Mouse (Mus musculus): ENCODE measurements around the gene Pik3cb. TPM values are rescaled to one million over a fixed set of nuclear protein-coding genes. Genes with fewer than 3 reads are reported as not detected.

Gene Pik3cb
- polyA plus RNA-seq, 1 experiment from 2014 or later, result 4.8 TPM

DNA sequence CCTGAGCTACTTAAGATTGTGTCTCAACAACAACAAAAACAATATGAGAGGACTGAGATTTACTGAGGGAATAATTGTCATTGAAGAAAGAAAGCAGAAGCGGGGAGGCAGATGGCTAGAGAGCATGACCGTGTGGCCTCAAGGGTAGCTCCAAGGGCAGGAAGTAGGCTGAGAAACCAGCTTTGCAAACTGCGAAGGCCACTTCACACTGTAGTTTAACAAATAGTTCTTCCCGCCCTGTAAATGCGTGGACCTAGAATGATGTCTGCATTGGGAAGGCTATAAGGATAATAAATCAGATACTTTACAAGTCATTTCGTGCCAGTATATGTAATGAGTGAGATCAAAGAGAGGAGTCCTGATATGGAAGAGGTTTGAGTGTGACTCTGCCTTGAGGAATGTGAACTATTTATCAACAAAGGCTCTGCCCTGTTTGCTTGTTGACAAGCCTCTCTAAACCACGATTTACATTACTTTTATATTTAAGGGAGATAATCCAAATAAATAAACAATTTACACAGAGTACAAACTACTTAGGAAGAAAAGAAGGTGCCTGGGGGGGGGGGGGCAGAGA, 4.1 kb upstream of the Pik3cb start:
- H3K4me1 ChIP-seq, result peaks cover 50% of the 10 kb centered on the region
- no peak overlapping the region for H3K27ac ChIP-seq
- no peak overlapping the region for H3K4me2 ChIP-seq
- H3K27me3 ChIP-seq (replicated peaks), result 0 out of 2 replicates have a peak, but pooled peaks cover 5% of the 10 kb centered on the region
- H3K36me3 ChIP-seq, result no peaks in the 10 kb centered on the region
- no peak for ATAC-seq
- H3K9ac ChIP-seq, result no peak overlapping the region
- H3K9me3 ChIP-seq (replicated peaks), result no peaks in the 10 kb centered on the region
- H3K4me3 ChIP-seq, result no peak overlapping the region
- 53% methylated on average over 7 of the region's 7 CpGs for WGBS (ENCODE audit: insufficient replicate concordance)

DNA sequence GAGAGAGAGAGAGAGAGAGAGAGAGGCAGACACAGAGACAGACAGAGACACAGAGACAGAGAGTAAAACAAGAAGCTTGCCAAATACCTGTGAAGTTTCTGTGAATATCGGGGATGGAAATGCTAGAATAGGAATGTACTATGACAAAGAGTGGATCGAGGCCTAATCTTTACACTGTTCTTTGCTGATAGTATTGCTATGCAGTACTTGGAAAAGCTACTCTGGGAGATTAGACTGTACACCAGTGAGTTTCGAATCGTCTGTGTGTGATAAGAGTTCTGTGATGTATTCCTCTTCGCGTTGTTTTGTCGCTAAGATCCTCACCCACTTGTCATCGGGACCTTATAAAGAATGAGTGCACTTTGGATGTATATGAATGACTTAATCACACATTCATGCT, 1.2 kb upstream of the Pik3cb start:
- H3K27me3 ChIP-seq (replicated peaks), result 0 out of 2 replicates have a peak, but pooled peaks cover 5% of the 10 kb centered on the region
- ATAC-seq, result peak; percentile 72
- WGBS (ENCODE audit: insufficient replicate concordance), result 20% methylated on average over 8 of the region's 8 CpGs
- peak overlapping the region; percentile 92 for H3K4me2 ChIP-seq
- H3K27ac ChIP-seq, result peak overlapping the region; percentile 86
- H3K36me3 ChIP-seq, result no peaks in the 10 kb centered on the region
- peaks cover 66% of the 10 kb centered on the region for H3K4me1 ChIP-seq
- peak overlapping the region; percentile 92 for H3K4me3 ChIP-seq
- H3K9me3 ChIP-seq (replicated peaks), result no peaks in the 10 kb centered on the region
- peak overlapping the region; percentile 80 for H3K9ac ChIP-seq

DNA sequence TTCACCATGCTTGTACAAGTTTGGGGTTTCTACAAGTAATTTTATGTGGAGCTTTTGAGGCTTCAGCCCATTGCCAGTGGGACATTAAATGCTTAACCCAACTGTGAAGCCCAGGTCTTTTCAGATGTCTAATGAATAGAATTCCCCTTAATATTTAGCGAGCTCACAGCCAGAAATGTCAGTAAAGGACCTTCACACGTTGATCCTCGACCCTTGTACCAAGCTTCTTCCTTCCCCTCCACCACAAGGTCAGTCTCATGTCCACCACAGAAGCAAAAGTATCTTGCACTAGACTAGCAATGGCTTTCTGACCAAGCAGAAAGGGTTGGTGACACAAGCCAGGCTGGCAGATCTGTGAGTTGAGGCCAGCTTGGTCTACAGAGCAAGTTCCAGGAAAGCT, 750 bp upstream of the Pik3cb start:
- peak overlapping the region; percentile 80 for H3K9ac ChIP-seq
- H3K36me3 ChIP-seq, result no peaks in the 10 kb centered on the region
- no peaks in the 10 kb centered on the region for H3K9me3 ChIP-seq (replicated peaks)
- H3K4me2 ChIP-seq, result peak overlapping the region; percentile 92
- H3K27ac ChIP-seq, result peak overlapping the region; percentile 86
- peaks cover 64% of the 10 kb centered on the region for H3K4me1 ChIP-seq
- H3K4me3 ChIP-seq, result peak overlapping the region; percentile 92
- WGBS (ENCODE audit: insufficient replicate concordance), result 13% methylated on average over 3 of the region's 3 CpGs
- H3K27me3 ChIP-seq (replicated peaks), result 0 out of 2 replicates have a peak, but pooled peaks cover 5% of the 10 kb centered on the region
- no peak for ATAC-seq

- ATAC-seq, result peak; percentile 78
- Histone ChIP-seq H3K9ac (peak overlapping the region; percentile 93), H3K4me2 (peak overlapping the region; percentile 92), H3K27ac (peak overlapping the region; percentile 86), H3K4me3 (peak overlapping the region; percentile 92), H3K36me3 (peaks cover 13% of the 10 kb centered on the region; the same call in 1 of the 2 replicates), H3K9me3 (replicated peaks) (no peaks in the 10 kb centered on the region), H3K27me3 (replicated peaks) (no peaks in the 10 kb centered on the region), H3K4me1 (peaks cover 61% of the 10 kb centered on the region)
- 3% methylated on average over 56 of the region's 77 CpGs for WGBS (ENCODE audit: insufficient replicate concordance)
Observed at GRCm38 (mm10) chr9:99139194-99140023, 1.0 kb downstream of the Pik3cb start.

DNA sequence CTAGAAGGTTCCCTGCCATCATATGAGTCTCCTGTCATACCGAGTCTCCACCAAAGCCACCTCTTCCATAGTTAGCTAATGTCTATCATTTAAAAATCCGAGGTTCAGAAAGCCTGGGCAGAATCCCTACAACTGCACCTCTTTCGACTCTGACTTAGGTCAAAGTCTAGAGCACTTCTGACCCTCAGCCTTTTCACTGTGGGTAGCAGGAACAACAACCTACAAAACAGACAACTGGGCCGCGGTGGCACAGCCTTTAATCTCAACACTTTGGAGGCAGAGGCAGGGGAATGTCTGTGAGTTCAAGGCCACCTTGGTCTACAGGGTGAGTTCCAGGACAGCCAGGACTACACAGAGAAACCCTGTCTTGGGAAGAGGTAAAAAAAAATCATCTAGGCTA, 3.1 kb downstream of the Pik3cb start:
- Histone ChIP-seq H3K4me1 (peaks cover 53% of the 10 kb centered on the region), H3K36me3 (peaks cover 13% of the 10 kb centered on the region; the same call in 1 of the 2 replicates), H3K27me3 (replicated peaks) (no peaks in the 10 kb centered on the region), H3K9ac (peak overlapping the region; percentile 15; the same call in 1 of the 2 replicates), H3K4me2 (peak overlapping the region; percentile 92), H3K9me3 (replicated peaks) (no peaks in the 10 kb centered on the region), H3K4me3 (no peak overlapping the region), H3K27ac (no peak overlapping the region)
- WGBS (ENCODE audit: insufficient replicate concordance), result 64% methylated on average over 5 of the region's 5 CpGs
- ATAC-seq, result no peak

DNA sequence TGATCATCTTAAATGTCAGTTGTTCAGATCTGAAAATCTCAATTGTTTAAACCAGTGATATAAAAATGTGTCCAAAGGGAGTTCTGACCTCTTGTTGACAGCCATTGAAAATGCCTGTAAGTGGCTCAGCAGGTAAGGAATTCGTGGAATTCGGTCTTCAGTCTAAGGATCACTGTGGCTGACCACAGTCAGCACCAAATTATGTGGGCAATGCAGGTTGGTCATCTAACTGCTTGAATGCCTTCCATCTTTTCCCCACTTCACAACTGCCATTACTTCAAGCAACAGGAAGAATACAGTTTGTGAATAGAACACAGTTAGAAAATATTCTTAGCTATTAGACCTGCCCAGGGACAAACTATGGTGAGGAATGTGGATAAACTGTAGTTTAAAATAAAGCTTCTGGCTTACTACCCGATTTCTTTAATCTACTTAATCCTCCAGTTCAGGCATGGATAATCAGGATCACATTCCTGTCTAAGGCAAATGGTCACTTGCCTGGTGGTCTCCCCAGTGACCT, 8.4 kb downstream of the Pik3cb start:
- peaks cover 13% of the 10 kb centered on the region; the same call in 1 of the 2 replicates for H3K36me3 ChIP-seq
- no peak overlapping the region for H3K4me3 ChIP-seq
- ATAC-seq, result no peak
- H3K27ac ChIP-seq, result no peak overlapping the region
- peaks cover 41% of the 10 kb centered on the region for H3K4me1 ChIP-seq
- H3K9ac ChIP-seq, result no peak overlapping the region
- 52% methylated on average over 3 of the region's 3 CpGs for WGBS (ENCODE audit: insufficient replicate concordance)
- no peak overlapping the region for H3K4me2 ChIP-seq
- no peaks in the 10 kb centered on the region for H3K9me3 ChIP-seq (replicated peaks)
- no peaks in the 10 kb centered on the region for H3K27me3 ChIP-seq (replicated peaks)

- Histone ChIP-seq H3K4me3 (no peak overlapping the region), H3K4me1 (peaks cover 36% of the 10 kb centered on the region), H3K9ac (no peak overlapping the region), H3K36me3 (peaks cover 13% of the 10 kb centered on the region; the same call in 1 of the 2 replicates), H3K9me3 (replicated peaks) (no peaks in the 10 kb centered on the region), H3K4me2 (no peak overlapping the region), H3K27me3 (replicated peaks) (no peaks in the 10 kb centered on the region), H3K27ac (no peak overlapping the region)
- WGBS (ENCODE audit: insufficient replicate concordance), result 56% methylated on average over 4 of the region's 4 CpGs
- peak; percentile 46 for ATAC-seq
Observed at GRCm38 (mm10) chr9:99131119-99131518, 9.3 kb downstream of the Pik3cb start.

DNA sequence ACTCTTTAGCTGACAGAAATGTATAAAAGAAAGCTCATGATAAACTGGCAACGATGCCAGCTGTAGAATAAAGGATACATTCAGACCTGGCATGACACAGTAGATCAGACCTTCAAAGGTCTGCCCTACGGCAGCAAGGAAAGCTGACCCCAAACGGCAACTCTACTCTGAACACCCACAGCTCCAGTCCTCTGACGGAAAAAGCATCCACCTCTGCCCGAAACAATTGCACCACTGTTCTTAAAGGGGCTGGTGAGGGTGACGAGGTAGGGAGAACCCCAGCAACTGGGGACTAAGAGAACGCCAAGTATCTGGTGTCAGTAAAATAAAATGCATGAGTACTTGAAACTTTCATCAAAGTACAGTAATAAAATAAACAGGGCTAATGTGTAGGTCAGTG, 12.8 kb downstream of the Pik3cb start:
- 87% methylated on average over 7 of the region's 7 CpGs for WGBS (ENCODE audit: insufficient replicate concordance)

DNA sequence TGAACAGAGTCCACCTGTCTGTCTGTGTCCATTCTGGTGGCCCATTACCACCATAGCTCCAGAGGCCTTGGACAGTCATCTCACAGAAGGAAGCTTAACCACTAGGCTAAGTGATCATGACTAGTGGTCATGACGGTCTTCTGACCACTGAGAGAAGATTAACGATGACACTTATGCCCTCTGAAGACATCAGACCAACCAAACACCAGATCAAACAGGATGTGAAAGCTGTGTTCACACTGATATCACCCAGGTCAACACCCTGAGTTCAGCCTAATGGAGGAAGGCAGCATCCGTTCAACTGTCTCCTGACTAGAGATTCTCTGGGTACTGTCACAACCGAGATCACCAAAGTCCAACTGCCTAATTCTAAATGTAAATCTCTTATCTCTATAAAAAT, 17.7 kb downstream of the Pik3cb start:
- peak; percentile 80 for ATAC-seq
- no peaks in the 10 kb centered on the region for H3K27me3 ChIP-seq (replicated peaks)

More for the DNA sequence above, 12.8 kb downstream of the Pik3cb start:
- Histone ChIP-seq H3K36me3 (no peaks in the 10 kb centered on the region), H3K4me3 (no peak overlapping the region), H3K9me3 (replicated peaks) (no peaks in the 10 kb centered on the region), H3K27ac (no peak overlapping the region), H3K27me3 (replicated peaks) (no peaks in the 10 kb centered on the region), H3K4me1 (peaks cover 43% of the 10 kb centered on the region), H3K4me2 (no peak overlapping the region), H3K9ac (no peak overlapping the region)
- ATAC-seq, result no peak

GRCm38 (mm10) chr9:99112409-99112808, 28.0 kb downstream of the Pik3cb start:
- Histone ChIP-seq H3K4me3 (no peak overlapping the region), H3K4me2 (no peak overlapping the region), H3K27ac (no peak overlapping the region), H3K36me3 (peaks cover 12% of the 10 kb centered on the region; the same call in 1 of the 2 replicates), H3K9me3 (replicated peaks) (no peaks in the 10 kb centered on the region), H3K27me3 (replicated peaks) (no peaks in the 10 kb centered on the region), H3K9ac (no peak overlapping the region), H3K4me1 (peaks cover 36% of the 10 kb centered on the region)
- ATAC-seq, result no peak
- WGBS (ENCODE audit: insufficient replicate concordance), result 85% methylated on average over 12 of the region's 12 CpGs

More for the DNA sequence above, 17.7 kb downstream of the Pik3cb start:
- peaks cover 17% of the 10 kb centered on the region for H3K36me3 ChIP-seq
- H3K27ac ChIP-seq, result peak overlapping the region; percentile 48; the same call in 1 of the 2 replicates
- 18% methylated on average over 4 of the region's 4 CpGs for WGBS (ENCODE audit: insufficient replicate concordance)
- no peaks in the 10 kb centered on the region for H3K9me3 ChIP-seq (replicated peaks)
- peaks cover 29% of the 10 kb centered on the region for H3K4me1 ChIP-seq
- H3K9ac ChIP-seq, result no peak overlapping the region
- H3K4me2 ChIP-seq, result no peak overlapping the region
- H3K4me3 ChIP-seq, result no peak overlapping the region

- Histone ChIP-seq H3K36me3 (peaks cover 16% of the 10 kb centered on the region; the same call in 1 of the 2 replicates), H3K4me1 (peaks cover 33% of the 10 kb centered on the region), H3K9me3 (replicated peaks) (no peaks in the 10 kb centered on the region), H3K27me3 (replicated peaks) (no peaks in the 10 kb centered on the region), H3K4me3 (no peak overlapping the region), H3K9ac (no peak overlapping the region), H3K27ac (no peak overlapping the region), H3K4me2 (no peak overlapping the region)
- ATAC-seq, result no peak
- WGBS (ENCODE audit: insufficient replicate concordance), result 76% methylated on average over 1 of the region's 1 CpGs
Observed at GRCm38 (mm10) chr9:99111085-99111484, 29.3 kb downstream of the Pik3cb start.

DNA sequence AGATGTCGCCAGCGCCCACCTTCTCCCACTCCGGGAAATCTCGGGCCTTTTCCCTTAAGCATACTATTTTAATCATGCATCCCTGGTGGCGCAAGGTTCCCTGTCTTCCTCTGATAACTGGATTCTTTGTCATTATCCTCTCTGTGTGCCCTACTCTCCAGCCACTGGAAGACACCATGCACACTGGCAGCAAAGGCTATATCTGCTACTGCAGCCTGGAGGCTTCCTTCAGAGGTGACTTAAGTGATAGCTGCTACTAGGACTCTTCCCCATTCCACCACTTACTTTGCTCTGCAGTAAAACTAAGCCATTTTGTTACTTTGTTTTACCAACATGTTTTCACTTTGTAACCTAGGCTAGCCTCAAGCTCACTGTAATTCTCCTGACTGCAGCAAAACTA, 30.2 kb downstream of the Pik3cb start:
- Histone ChIP-seq H3K36me3 (peaks cover 18% of the 10 kb centered on the region), H3K27me3 (replicated peaks) (no peaks in the 10 kb centered on the region), H3K4me3 (no peak overlapping the region), H3K9me3 (replicated peaks) (no peaks in the 10 kb centered on the region), H3K9ac (no peak overlapping the region), H3K27ac (no peak overlapping the region), H3K4me2 (no peak overlapping the region), H3K4me1 (peaks cover 31% of the 10 kb centered on the region)
- WGBS (ENCODE audit: insufficient replicate concordance), result 36% methylated on average over 5 of the region's 5 CpGs
- no peak for ATAC-seq

All from liver, embryonic 12.5 days (tissue).